Mouse (Mus musculus): ENCODE measurements around the gene Unc93a. TPM values are rescaled to one million over a fixed set of nuclear protein-coding genes. Genes with fewer than 3 reads are reported as not detected.
"Not testable (repeated sequence)": the region's sequence is repeated elsewhere in the genome, so short reads cannot be mapped to it uniquely, and the experiment has no call there.

Gene Unc93a
- polyA plus RNA-seq, 1 experiment from 2014 or later = not detected

DNA sequence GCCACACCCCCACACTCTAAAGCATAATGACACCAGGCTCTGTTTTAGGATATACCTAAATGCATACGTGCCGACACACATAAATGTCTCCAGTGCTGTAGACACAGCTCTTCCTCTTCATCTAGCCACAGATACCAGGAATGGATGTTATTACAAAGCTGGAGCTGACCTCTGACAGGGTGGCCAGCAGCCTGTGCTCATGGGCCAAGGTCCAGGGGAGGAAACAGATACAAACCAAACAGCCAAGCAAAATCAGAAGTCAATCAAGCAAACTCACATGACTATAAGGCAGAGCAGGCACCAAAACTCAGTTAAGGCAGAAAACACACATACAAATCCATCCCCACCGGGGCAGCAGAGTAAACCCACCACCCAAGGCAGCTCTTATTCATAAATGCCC, 2.3 kb downstream of the Unc93a start:
- H3K9me3 ChIP-seq; H3K27me3 ChIP-seq; ATAC-seq (ENCODE audit: low FRiP score); H3K36me3 ChIP-seq (replicated peaks); H3K4me2 ChIP-seq; H3K9ac ChIP-seq; H3K4me1 ChIP-seq; H3K27ac ChIP-seq; H3K4me3 ChIP-seq (replicated peaks): not testable (repeated sequence)
- no CpG with 5 or more reads among the region's 3 CpGs for WGBS

DNA sequence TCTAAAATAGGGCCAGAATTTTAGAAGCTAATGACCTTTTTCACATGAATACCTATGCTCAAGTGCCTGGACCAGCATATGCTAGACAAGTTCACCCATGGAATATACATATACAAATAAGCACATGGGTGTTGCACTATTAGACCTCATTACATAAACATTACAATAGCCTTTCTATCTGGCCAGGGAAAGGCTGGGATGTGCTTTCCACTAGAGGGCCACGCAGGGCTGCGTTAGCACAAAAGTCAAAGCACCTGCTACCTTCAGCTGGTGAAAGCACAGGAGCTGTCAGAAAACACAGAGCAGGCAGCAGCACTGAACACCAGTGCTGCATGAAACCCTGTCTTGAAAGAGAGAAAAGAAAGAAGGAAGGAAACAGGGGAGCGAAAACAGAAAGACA, 7.4 kb downstream of the Unc93a start:
- WGBS = 35% methylated on average over 2 of the region's 3 CpGs
- H3K9ac ChIP-seq; H3K4me2 ChIP-seq; H3K36me3 ChIP-seq (replicated peaks); H3K4me1 ChIP-seq; H3K27me3 ChIP-seq; H3K27ac ChIP-seq; H3K9me3 ChIP-seq; H3K4me3 ChIP-seq (replicated peaks); ATAC-seq (ENCODE audit: low FRiP score): not testable (repeated sequence)

DNA sequence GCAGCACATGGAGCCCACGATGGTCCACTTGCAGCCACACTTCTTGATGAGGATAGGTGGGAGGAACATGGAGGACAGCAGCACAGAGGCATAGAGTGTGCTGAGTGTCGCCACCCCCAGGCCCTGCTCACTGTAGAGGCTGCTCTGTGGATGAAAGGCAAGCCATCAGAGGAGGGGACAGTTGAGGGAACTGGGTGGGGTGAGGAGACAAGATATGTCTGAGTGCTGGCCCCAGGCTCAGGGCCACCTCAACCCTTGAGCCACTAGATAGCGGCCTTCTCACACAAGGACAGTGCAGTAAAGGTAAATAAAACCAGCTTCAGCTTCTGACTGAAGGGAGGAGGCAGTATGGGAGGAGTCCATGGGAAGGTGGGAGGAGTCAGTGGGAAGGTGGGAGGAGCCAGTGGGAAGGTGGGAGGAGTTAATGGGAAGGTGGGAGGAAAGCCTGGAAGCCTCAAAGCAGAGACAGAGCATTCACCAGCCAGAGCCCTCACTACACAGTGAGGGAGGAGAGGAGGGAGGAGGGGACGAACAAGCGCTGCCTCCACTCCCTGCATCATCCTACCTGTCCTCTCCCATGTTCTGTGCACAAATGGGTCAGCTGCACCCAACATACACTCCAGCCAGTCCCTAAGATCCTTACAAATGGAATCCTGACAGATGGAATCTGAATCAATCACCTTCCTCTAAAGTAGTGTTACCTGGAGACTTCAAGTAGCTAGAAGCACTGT, 8.1 kb downstream of the Unc93a start:
- H3K27ac ChIP-seq; H3K36me3 ChIP-seq (replicated peaks); H3K4me2 ChIP-seq; H3K4me3 ChIP-seq (replicated peaks); H3K27me3 ChIP-seq; H3K9me3 ChIP-seq; H3K4me1 ChIP-seq; H3K9ac ChIP-seq: not testable (repeated sequence)
- WGBS = 83% methylated on average over 2 of the region's 5 CpGs
- ATAC-seq (ENCODE audit: low FRiP score) = peak; percentile 44; the same call in 1 of the 2 replicates

DNA sequence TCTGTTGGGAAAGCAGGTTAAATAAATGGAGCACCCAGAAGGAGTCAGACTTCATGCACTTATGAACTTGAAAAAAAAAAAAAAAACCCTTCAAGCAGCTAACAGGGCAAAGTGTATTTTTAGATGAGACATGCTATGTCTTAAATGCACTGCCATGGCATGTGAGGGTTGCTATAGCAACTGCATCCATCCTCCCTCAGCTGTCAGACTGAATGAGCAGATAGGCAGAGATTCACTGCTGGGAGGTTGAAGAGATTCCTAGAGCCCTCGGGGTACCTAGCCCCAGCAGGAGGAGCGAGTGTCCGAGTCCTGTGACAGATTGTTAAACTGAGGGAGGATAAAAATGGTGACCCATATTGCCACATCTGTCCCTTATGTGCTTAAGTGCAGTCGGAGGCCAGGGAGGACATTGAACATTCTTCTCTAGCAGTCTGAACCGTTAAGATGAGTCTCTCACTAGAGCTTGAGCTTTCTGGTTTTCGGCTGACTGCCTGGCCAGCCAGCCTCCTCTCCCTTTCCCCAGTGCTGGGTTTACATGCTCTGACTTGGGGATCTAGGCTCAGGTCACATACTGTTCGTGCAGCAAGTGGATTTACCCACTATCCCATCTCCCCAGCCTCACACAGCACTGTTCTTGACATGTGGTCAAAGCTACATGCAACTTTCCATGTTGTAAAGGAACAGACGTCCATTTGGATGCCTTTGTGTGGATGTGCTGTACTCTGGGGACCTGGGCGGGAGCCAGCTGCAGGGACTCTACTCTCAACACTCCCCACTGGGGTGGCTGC, 18.9 kb downstream of the Unc93a start:
- not testable (repeated sequence) for H3K9me3 ChIP-seq; H3K9ac ChIP-seq; H3K27me3 ChIP-seq; H3K27ac ChIP-seq; H3K4me2 ChIP-seq; H3K36me3 ChIP-seq (replicated peaks); H3K4me3 ChIP-seq (replicated peaks); H3K4me1 ChIP-seq
- WGBS = 59% methylated on average over 3 of the region's 9 CpGs
- 0 out of 2 replicates have a peak, but pooled peaks have one; percentile 39 for ATAC-seq (ENCODE audit: low FRiP score)

DNA sequence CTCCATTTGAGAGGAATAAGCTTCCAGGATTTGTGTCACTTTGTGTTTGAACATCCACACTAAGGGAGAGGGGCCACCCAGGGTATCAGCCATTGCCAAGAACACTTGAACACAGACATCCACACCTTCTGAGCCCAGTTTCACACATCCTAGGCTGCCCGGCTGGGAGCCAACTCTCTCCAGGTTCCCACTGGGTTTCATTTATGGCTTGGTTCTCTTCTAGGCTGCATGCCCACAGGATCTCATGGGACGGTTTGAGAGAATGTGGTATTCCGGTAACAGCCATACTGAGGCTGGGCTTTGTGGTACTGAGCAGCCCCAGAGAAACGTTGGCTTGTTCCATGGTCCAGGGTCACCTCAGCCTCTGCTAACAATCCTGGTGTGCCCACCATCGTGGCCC, 25.0 kb downstream of the Unc93a start:
- 91% methylated on average over 5 of the region's 5 CpGs for WGBS
- H3K27me3 ChIP-seq; H3K27ac ChIP-seq; H3K36me3 ChIP-seq (replicated peaks); H3K4me2 ChIP-seq; ATAC-seq (ENCODE audit: low FRiP score); H3K9ac ChIP-seq; H3K9me3 ChIP-seq; H3K4me1 ChIP-seq; H3K4me3 ChIP-seq (replicated peaks): not testable (repeated sequence)

DNA sequence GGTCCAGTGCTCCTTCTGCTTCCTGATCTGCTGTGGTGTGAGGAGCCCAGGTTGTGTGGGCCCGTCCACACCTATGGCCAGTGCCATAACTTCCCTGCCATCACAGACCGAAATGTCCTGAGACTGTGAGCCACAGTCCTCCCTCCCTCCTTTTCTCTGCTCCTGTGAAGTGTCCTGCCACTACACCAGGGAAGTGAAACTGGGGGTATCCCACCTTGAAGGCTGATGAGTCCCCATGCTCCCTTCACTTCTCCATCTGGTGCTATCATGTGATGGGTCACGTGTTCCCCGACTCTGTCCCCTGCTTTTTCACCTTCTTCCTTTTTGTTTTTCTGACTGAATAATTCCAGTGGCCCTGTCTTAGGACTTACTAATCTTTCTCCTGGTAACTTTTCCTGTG, 38.6 kb downstream of the Unc93a start:
- not testable (repeated sequence) for H3K27ac ChIP-seq; H3K4me2 ChIP-seq; H3K36me3 ChIP-seq (replicated peaks); H3K4me1 ChIP-seq; H3K9ac ChIP-seq; H3K27me3 ChIP-seq; H3K9me3 ChIP-seq; ATAC-seq (ENCODE audit: low FRiP score); H3K4me3 ChIP-seq (replicated peaks)
- 95% methylated on average over 2 of the region's 4 CpGs for WGBS

DNA sequence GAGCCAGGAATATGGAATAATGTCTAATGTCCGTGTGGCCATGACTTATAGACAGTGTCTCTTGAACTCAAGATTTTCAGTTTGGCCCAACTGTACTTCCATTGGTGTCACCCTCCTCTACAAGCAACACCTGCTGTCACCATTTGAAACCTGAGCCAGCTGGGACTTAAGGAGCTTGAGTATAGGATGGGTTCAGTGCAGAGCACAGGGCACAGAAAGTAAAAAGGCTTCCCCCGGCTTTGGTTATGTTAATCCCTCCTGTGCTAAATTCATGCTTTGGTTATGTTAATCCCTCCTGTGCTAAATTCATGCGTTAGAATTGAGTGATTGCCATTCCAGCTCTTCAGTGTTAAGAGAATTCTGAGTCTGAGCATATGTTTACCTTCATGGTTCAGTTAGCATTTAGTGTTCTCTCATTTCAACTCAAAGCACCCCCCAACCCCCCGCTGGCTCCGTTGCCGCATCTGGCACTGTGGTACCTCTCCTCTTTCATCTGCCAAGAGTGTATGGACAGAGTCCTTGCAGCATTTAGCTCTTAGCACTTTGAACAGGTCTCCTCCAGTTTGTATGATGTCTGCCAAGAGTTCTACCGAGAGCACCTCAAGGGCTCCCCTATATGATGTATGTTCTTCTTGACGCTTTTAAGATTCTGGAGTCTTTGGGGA, 39.4 kb downstream of the Unc93a start:
- not testable (repeated sequence) for H3K4me1 ChIP-seq; H3K27me3 ChIP-seq; H3K4me2 ChIP-seq; H3K9me3 ChIP-seq; H3K36me3 ChIP-seq (replicated peaks); H3K9ac ChIP-seq; H3K27ac ChIP-seq; ATAC-seq (ENCODE audit: low FRiP score); H3K4me3 ChIP-seq (replicated peaks)
- 47% methylated on average over 6 of the region's 8 CpGs for WGBS

DNA sequence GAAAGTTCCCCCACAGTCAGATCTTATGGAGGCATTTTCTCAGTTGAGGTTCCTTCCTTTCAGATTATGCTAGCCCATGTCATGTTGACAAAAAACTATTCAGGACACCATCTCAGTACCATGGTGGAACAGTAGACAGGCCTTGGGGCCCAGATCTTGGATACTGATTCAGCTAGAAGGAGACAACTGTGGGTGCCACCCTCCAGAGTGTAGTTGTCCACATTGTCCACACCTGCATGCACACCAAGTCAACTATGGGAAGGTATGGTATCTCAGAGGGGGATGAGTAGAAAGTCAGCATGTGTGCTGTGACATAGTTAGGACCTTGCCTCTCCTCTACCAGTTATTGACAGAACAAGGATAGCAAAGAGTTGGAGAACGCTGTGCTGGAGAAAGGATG, 40.1 kb downstream of the Unc93a start:
- H3K4me3 ChIP-seq (replicated peaks); H3K27ac ChIP-seq; H3K27me3 ChIP-seq; ATAC-seq (ENCODE audit: low FRiP score); H3K36me3 ChIP-seq (replicated peaks); H3K9me3 ChIP-seq; H3K4me1 ChIP-seq; H3K9ac ChIP-seq; H3K4me2 ChIP-seq: not testable (repeated sequence)
- WGBS = 100% methylated on average over 1 of the region's 1 CpGs

DNA sequence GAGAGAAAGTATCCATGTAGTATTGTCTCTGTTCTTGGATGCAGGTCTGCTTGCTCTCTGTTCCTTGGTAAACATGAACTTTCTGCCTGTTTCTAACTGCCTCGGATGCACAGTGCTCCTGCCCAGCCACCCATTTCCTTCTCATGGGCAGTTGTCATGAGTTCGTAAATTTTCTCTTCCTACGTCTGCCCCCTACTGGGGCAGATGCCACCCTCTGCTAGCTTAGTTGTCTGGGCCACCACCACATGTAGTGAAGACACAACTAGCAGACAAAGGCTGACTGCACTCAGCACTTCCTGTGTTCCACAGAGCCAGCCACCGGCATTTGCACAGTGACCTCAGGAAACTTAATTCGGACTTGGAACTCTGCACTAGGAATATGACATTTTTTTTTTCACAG, 62.4 kb downstream of the Unc93a start:
- H3K36me3 ChIP-seq (replicated peaks); H3K27ac ChIP-seq; H3K9ac ChIP-seq; H3K4me3 ChIP-seq (replicated peaks); H3K4me1 ChIP-seq; H3K27me3 ChIP-seq; H3K4me2 ChIP-seq; H3K9me3 ChIP-seq; ATAC-seq (ENCODE audit: low FRiP score): not testable (repeated sequence)
- WGBS = 82% methylated on average over 3 of the region's 5 CpGs

DNA sequence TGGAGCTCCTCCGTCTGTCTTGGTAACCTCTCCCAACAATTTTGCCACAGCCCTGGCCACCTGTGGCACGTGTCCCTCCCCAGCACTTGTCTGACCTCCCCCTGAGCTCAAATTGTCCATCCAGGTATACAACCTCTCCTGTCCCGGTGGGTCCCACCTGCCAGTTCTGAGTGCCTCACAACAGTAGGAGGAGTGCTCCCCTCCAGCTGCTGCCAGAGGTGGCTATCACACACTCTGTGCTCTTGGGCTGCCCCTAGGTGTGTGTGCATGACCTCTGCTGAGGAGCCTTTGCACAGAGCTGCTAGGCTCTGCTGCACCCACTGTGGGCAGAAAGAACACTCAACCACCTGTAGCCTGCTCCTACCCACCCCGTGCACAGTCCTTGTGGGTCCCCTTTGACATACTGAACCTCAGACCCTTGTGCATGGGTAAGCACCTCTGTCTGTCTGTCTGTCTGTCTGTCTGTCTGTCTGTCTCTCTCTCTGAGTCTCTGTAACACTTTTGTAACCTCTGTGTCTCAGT, 63.7 kb downstream of the Unc93a start:
- H3K9ac ChIP-seq; H3K27ac ChIP-seq; H3K4me2 ChIP-seq; H3K27me3 ChIP-seq; H3K4me3 ChIP-seq (replicated peaks); ATAC-seq (ENCODE audit: low FRiP score); H3K4me1 ChIP-seq; H3K9me3 ChIP-seq; H3K36me3 ChIP-seq (replicated peaks): not testable (repeated sequence)
- WGBS = 87% methylated on average over 1 of the region's 4 CpGs

DNA sequence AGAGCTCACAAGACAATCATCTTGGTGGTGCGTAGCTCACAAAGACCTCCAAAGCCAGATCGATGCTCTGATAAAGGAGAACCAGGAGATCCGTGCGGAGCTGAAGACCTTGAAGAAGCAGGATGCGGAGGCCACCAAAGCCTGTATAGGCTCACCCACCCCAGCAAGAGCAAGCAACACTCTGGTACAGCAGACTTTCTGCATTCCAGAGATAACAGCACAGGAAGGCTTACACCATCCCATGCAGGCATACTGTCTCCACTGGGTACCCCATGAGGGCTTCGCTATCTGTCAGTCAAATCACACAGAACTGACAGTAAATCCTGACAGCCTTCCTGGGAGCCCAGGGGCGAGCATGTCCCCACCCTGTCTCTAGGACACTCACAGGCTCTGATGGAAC, 68.7 kb downstream of the Unc93a start:
- H3K9ac ChIP-seq = not testable (repeated sequence)
- 90% methylated on average over 7 of the region's 7 CpGs for WGBS

DNA sequence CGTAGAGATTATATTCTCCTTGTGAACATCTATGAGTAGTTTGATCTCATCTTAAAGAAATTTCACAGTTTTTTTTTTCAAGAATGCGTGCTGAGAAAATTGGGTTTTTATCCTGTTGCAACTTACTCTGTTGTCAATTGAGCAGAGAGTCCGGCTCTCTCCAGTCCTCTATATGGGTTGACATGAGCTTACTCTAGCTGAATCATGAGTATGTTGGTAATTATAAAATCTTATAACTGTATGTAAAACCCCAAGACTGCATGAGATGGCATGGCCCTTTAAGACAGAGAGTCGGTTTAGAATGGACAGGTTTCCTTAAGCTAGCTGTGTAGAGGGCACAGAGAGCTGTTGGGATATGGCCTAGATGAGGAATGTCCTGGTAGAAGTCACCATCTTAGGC, 70.8 kb downstream of the Unc93a start, which contains the start of gene Tcp10b:
Tcp10b (plus strand) TSS at position 301 of the 400 bp plus-strand sequence.
- not testable (repeated sequence) for H3K27me3 ChIP-seq; H3K9ac ChIP-seq; H3K27ac ChIP-seq; H3K4me1 ChIP-seq; H3K4me3 ChIP-seq (replicated peaks); H3K4me2 ChIP-seq; H3K36me3 ChIP-seq (replicated peaks); H3K9me3 ChIP-seq; ATAC-seq (ENCODE audit: low FRiP score)
- 92% methylated on average over 4 of the region's 4 CpGs for WGBS

More for the DNA sequence above, 68.7 kb downstream of the Unc93a start:
- not testable (repeated sequence) for H3K36me3 ChIP-seq (replicated peaks); H3K27ac ChIP-seq; H3K4me3 ChIP-seq (replicated peaks); H3K4me2 ChIP-seq; ATAC-seq (ENCODE audit: low FRiP score); H3K27me3 ChIP-seq; H3K9me3 ChIP-seq; H3K4me1 ChIP-seq
